Mouse (Mus musculus) heart, postnatal 0 days (tissue): ENCODE data around the gene Tmcc1. TPM values are rescaled to one million over a fixed set of nuclear protein-coding genes. Genes with fewer than 3 reads are reported as not detected.
A peak's percentile ranks its signal among the peaks of the same experiment; 100 is the strongest.

Experiments used
- ATAC-seq: fragments of 200-750 bp; cut with Nextera tagmentation; 2 replicates; pipeline ENCODE4 v1.8.0; 2017; ENCODE audit warnings: low read depth, moderate number of reproducible peaks, moderate library complexity; ENCODE audit not compliant: insufficient read depth
- DNase-seq: peaks from one replicate; pipeline ENCODE4 v3.0.0-alpha.2; 2016; ENCODE audit warnings: low spot score
- H3K27ac ChIP-seq: fragments of 300-500 bp; sonication (generic); 2 replicates; pipeline ENCODE4 v1.5.1; 2014; ENCODE audit warnings: low read depth, mild to moderate bottlenecking
- H3K27me3 ChIP-seq: fragments of 300-500 bp; sonication (generic); 2 replicates; pipeline ENCODE4 v1.6.1; 2014; ENCODE audit warnings: low read length, mixed read lengths; ENCODE audit not compliant: control insufficient read depth, insufficient read depth
- H3K36me3 ChIP-seq: fragments of 300-500 bp; sonication (generic); replicated peaks from 2 replicates; pipeline ENCODE4 v1.6.1; 2014; ENCODE audit warnings: low read length, mixed read lengths; ENCODE audit not compliant: control insufficient read depth, insufficient read depth
- H3K4me1 ChIP-seq: fragments of 300-500 bp; sonication (generic); 2 replicates; pipeline ENCODE4 v1.6.1; 2014; ENCODE audit warnings: antibody characterized with exemption; ENCODE audit not compliant: control insufficient read depth, insufficient read depth
- H3K4me2 ChIP-seq: fragments of 300-500 bp; sonication (generic); 2 replicates; pipeline ENCODE4 v1.6.1; 2014; ENCODE audit warnings: low read depth, mild to moderate bottlenecking, low read length, moderate library complexity
- H3K4me3 ChIP-seq: fragments of 300-500 bp; sonication (generic); 2 replicates; pipeline ENCODE4 v1.5.1; 2014; ENCODE audit warnings: low read depth, low read length
- H3K9ac ChIP-seq: fragments of 300-500 bp; sonication (generic); replicated peaks from 2 replicates; pipeline ENCODE4 v1.6.1; 2014; ENCODE audit warnings: low read depth, low read length, mixed read lengths
- H3K9me3 ChIP-seq: fragments of 300-500 bp; sonication (generic); replicated peaks from 2 replicates; pipeline ENCODE4 v1.6.1; 2016; ENCODE audit warnings: low read length; ENCODE audit not compliant: control insufficient read depth
- CTCF ChIP-seq: IDR thresholded peaks from 2 replicates; pipeline ENCODE4 v1.5.1; 2016; ENCODE audit warnings: antibody characterized with exemption, control low read depth, low read depth
- EP300 ChIP-seq: IDR thresholded peaks from 2 replicates; pipeline ENCODE4 v1.6.1; 2016; ENCODE audit warnings: antibody characterized with exemption, low read depth
- WGBS: fragments of 180-500 bp; shearing (Covaris S2); extraction: QIAGEN DNeasy Blood & Tissue Kit; methylation state at CpG from one replicate; pipeline ENCODE4 v1.1.7; 2014; 5-methylcytosine and 5-hydroxymethylcytosine counted together
- polyA plus RNA-seq: library from polyadenylated mRNA; unstranded; fragments of >200 nt; fragmentation: Nextera tagmentation; extraction: Ambion mirVana; gene quantifications from 2 replicates; pipeline ENCODE4 v1.2.1, GENCODE M21; 2015
- total RNA-seq: library from RNA; depleted of rRNA; stranded (reverse); fragments of >200 nt; gene quantifications from 2 replicates; pipeline ENCODE4 v1.2.3, GENCODE M21; 2014; ENCODE audit warnings: low replicate concordance

Gene Tmcc1
- total and polyA plus RNA-seq, 2 experiments from 2014 or later = 6.9 to 21.1 TPM

- peak; percentile 53; the same call in 1 of the 2 replicates for ATAC-seq
- no peaks in the 10 kb centered on the region for H3K9me3 ChIP-seq
- no peak overlapping the region for H3K4me2 ChIP-seq
- H3K27ac ChIP-seq = no peak overlapping the region
- no peak overlapping the region for H3K9ac ChIP-seq
- no peak overlapping the region for H3K4me3 ChIP-seq
- DNase-seq = peak; percentile 69
- no peaks in the 10 kb centered on the region for H3K27me3 ChIP-seq
- 53% methylated on average over 12 of the region's 12 CpGs for WGBS
- H3K36me3 ChIP-seq = peaks cover 82% of the 10 kb centered on the region
- TF ChIP-seq CTCF = peak; percentile 74
- no peak for TF ChIP-seq EP300
- no peaks in the 10 kb centered on the region for H3K4me1 ChIP-seq
These were observed 35.7 kb upstream of the Tmcc1 start for GRCm38 (mm10) chr6:116228785-116229525.

- H3K9me3 ChIP-seq = no peaks in the 10 kb centered on the region
- no peak overlapping the region for H3K27ac ChIP-seq
- no peak for ATAC-seq
- no peak overlapping the region for H3K4me2 ChIP-seq
- H3K9ac ChIP-seq = no peak overlapping the region
- H3K36me3 ChIP-seq = peaks cover 80% of the 10 kb centered on the region
- no peak for TF ChIP-seq EP300
- no peak for TF ChIP-seq CTCF
- WGBS = 67% methylated on average over 11 of the region's 11 CpGs
- no peaks in the 10 kb centered on the region for H3K27me3 ChIP-seq
- no peak for DNase-seq
- no peak overlapping the region for H3K4me3 ChIP-seq
- no peaks in the 10 kb centered on the region for H3K4me1 ChIP-seq
These were observed 34.5 kb upstream of the Tmcc1 start for GRCm38 (mm10) chr6:116227767-116228166.

- peak; percentile 98 for ATAC-seq
- TF ChIP-seq CTCF (no peak), EP300 (peak; percentile 79; the same call in 1 of the 2 replicates)
- WGBS = under 1% methylated on average over 50 of the region's 51 CpGs
- Histone ChIP-seq H3K27me3 (no peaks in the 10 kb centered on the region), H3K4me2 (peak within 1 kb of the TSS; percentile 89), H3K4me3 (peak within 1 kb of the TSS; percentile 70), H3K9me3 (no peaks in the 10 kb centered on the region), H3K27ac (peak within 1 kb of the TSS; percentile 89), H3K4me1 (peaks cover 12% of the 10 kb centered on the region), H3K9ac (peak within 1 kb of the TSS; percentile 79), H3K36me3 (peaks cover 27% of the 10 kb centered on the region)
- DNase-seq = peak; percentile 95
These were observed 14.6 kb upstream of the Tmcc1 start, which contains the start of gene Washc2 for GRCm38 (mm10) chr6:116207729-116208534. Washc2 (plus strand) TSS chr6:116208038.

- 38% methylated on average over 2 of the region's 2 CpGs for WGBS
- no peak for ATAC-seq
- no peak for DNase-seq
- H3K27ac ChIP-seq = no peak overlapping the region
- H3K4me1 ChIP-seq = no peaks in the 10 kb centered on the region
- no peaks in the 10 kb centered on the region for H3K27me3 ChIP-seq
- TF ChIP-seq CTCF = no peak
- no peaks in the 10 kb centered on the region for H3K36me3 ChIP-seq
- H3K4me3 ChIP-seq = no peak overlapping the region
- H3K9ac ChIP-seq = no peak overlapping the region
- no peaks in the 10 kb centered on the region for H3K9me3 ChIP-seq
- H3K4me2 ChIP-seq = no peak overlapping the region
These were observed 6.4 kb upstream of the Tmcc1 start for GRCm38 (mm10) chr6:116199682-116200081.

- TF ChIP-seq CTCF (peak; percentile 49), EP300 (no peak)
- no peak overlapping the region for H3K4me3 ChIP-seq
- H3K4me1 ChIP-seq = no peaks in the 10 kb centered on the region
- H3K36me3 ChIP-seq = no peaks in the 10 kb centered on the region
- H3K27me3 ChIP-seq = no peaks in the 10 kb centered on the region
- no peak overlapping the region for H3K9ac ChIP-seq
- WGBS = 31% methylated on average over 3 of the region's 3 CpGs
- no peak for ATAC-seq
- no peak overlapping the region for H3K27ac ChIP-seq
- H3K9me3 ChIP-seq = no peaks in the 10 kb centered on the region
- peak; percentile 41 for DNase-seq
- no peak overlapping the region for H3K4me2 ChIP-seq
These were observed 4.9 kb upstream of the Tmcc1 start for GRCm38 (mm10) chr6:116198173-116198572.
